Mouse (Mus musculus) limb, embryonic 15.5 days (tissue): ENCODE data around the gene Sfxn1. TPM values are rescaled to one million over a fixed set of nuclear protein-coding genes. Genes with fewer than 3 reads are reported as not detected.

Source experiments
- ATAC-seq: fragments of 200-750 bp; cut with Nextera tagmentation; 2 replicates; pipeline ENCODE4 v1.8.0; 2017; ENCODE audit warnings: low read depth, moderate TSS enrichment; ENCODE audit not compliant: insufficient number of reproducible peaks, low FRiP score, low TSS enrichment
- H3K27ac ChIP-seq: fragments of 300-500 bp; sonication (generic); 2 replicates; pipeline ENCODE4 v1.5.1; 2015; ENCODE audit warnings: moderate library complexity, mild to moderate bottlenecking, inconsistent platforms
- H3K27me3 ChIP-seq: fragments of 300-500 bp; sonication (generic); 2 replicates; pipeline ENCODE4 v1.6.1; 2015; ENCODE audit warnings: inconsistent platforms
- H3K36me3 ChIP-seq: fragments of 300-500 bp; sonication (generic); 2 replicates; pipeline ENCODE4 v1.6.1; 2015; ENCODE audit warnings: inconsistent platforms
- H3K4me1 ChIP-seq: fragments of 300-500 bp; sonication (generic); 2 replicates; pipeline ENCODE4 v1.6.1; 2015; ENCODE audit warnings: inconsistent platforms
- H3K4me2 ChIP-seq: fragments of 300-500 bp; sonication (generic); 2 replicates; pipeline ENCODE4 v1.6.1; 2015; ENCODE audit warnings: mild to moderate bottlenecking, inconsistent platforms
- H3K4me3 ChIP-seq: fragments of 300-500 bp; sonication (generic); 2 replicates; pipeline ENCODE4 v1.5.1; 2015; ENCODE audit warnings: mild to moderate bottlenecking, inconsistent platforms
- H3K9ac ChIP-seq: fragments of 300-500 bp; sonication (generic); 2 replicates; pipeline ENCODE4 v1.6.1; 2015; ENCODE audit warnings: inconsistent platforms
- H3K9me3 ChIP-seq: fragments of 300-500 bp; sonication (generic); 2 replicates; pipeline ENCODE4 v1.6.1; 2016; ENCODE audit warnings: inconsistent platforms
- WGBS: fragments of 180-500 bp; shearing (Covaris S2); methylation state at CpG from one replicate; pipeline ENCODE4 v1.1.7; 2015; 5-methylcytosine and 5-hydroxymethylcytosine counted together
- polyA plus RNA-seq: library from polyadenylated mRNA; unstranded; fragments of >200 nt; fragmentation: Nextera tagmentation; extraction: Ambion mirVana; gene quantifications from 2 replicates; pipeline ENCODE4 v1.2.1, GENCODE M21; 2015

Sfxn1 gene
- polyA plus RNA-seq, 1 experiment from 2014 or later: 46.3 TPM

- no peaks in the 10 kb centered on the region for H3K9me3 ChIP-seq
- WGBS: 90% methylated on average over 15 of the region's 15 CpGs
- no peaks in the 10 kb centered on the region for H3K4me1 ChIP-seq
- H3K4me3 ChIP-seq: no peak overlapping the region
- H3K27me3 ChIP-seq: no peaks in the 10 kb centered on the region
- no peak overlapping the region for H3K4me2 ChIP-seq
- no peak for ATAC-seq
- H3K36me3 ChIP-seq: peaks cover 24% of the 10 kb centered on the region
- no peak overlapping the region for H3K9ac ChIP-seq
- no peak overlapping the region for H3K27ac ChIP-seq
Measured at GRCm38 (mm10) chr13:54101031-54101820, 29.6 kb downstream of the Sfxn1 start.

- H3K9ac ChIP-seq: no peak overlapping the region
Measured at GRCm38 (mm10) chr13:54102061-54102460, 30.4 kb downstream of the Sfxn1 start.

GRCm38 (mm10) chr13:54103271-54103670, 31.6 kb downstream of the Sfxn1 start:
- Histone ChIP-seq H3K36me3 (0 out of 2 replicates have a peak, but pooled peaks cover 20% of the 10 kb centered on the region), H3K27ac (no peak overlapping the region), H3K4me3 (no peak overlapping the region), H3K9ac (no peak overlapping the region), H3K4me2 (no peak overlapping the region), H3K9me3 (no peaks in the 10 kb centered on the region), H3K27me3 (no peaks in the 10 kb centered on the region), H3K4me1 (no peaks in the 10 kb centered on the region)
- no peak for ATAC-seq
- 85% methylated on average over 3 of the region's 3 CpGs for WGBS

More at GRCm38 (mm10) chr13:54102061-54102460, 30.4 kb downstream of the Sfxn1 start:
- no peak overlapping the region for H3K4me2 ChIP-seq
- no peaks in the 10 kb centered on the region for H3K27me3 ChIP-seq
- peaks cover 23% of the 10 kb centered on the region; the same call in 1 of the 2 replicates for H3K36me3 ChIP-seq
- H3K4me1 ChIP-seq: no peaks in the 10 kb centered on the region
- ATAC-seq: no peak
- H3K27ac ChIP-seq: no peak overlapping the region
- no peaks in the 10 kb centered on the region for H3K9me3 ChIP-seq
- H3K4me3 ChIP-seq: no peak overlapping the region
- 79% methylated on average over 3 of the region's 3 CpGs for WGBS

- H3K4me2 ChIP-seq: no peak overlapping the region
- no peaks in the 10 kb centered on the region for H3K27me3 ChIP-seq
- 0 out of 2 replicates have a peak, but pooled peaks cover 20% of the 10 kb centered on the region for H3K36me3 ChIP-seq
- no peak overlapping the region for H3K9ac ChIP-seq
- H3K9me3 ChIP-seq: no peaks in the 10 kb centered on the region
- WGBS: 63% methylated on average over 10 of the region's 10 CpGs
- H3K4me1 ChIP-seq: no peaks in the 10 kb centered on the region
- H3K4me3 ChIP-seq: no peak overlapping the region
- ATAC-seq: no peak
- H3K27ac ChIP-seq: no peak overlapping the region
Measured at GRCm38 (mm10) chr13:54103866-54104265, 32.2 kb downstream of the Sfxn1 start.

- H3K9ac ChIP-seq: no peak overlapping the region
- no peak overlapping the region for H3K27ac ChIP-seq
- no peak for ATAC-seq
- H3K4me3 ChIP-seq: no peak overlapping the region
- H3K4me2 ChIP-seq: no peak overlapping the region
- H3K27me3 ChIP-seq: no peaks in the 10 kb centered on the region
- H3K4me1 ChIP-seq: no peaks in the 10 kb centered on the region
- WGBS: 51% methylated on average over 11 of the region's 11 CpGs
- H3K9me3 ChIP-seq: no peaks in the 10 kb centered on the region
- H3K36me3 ChIP-seq: no peaks in the 10 kb centered on the region
Measured at GRCm38 (mm10) chr13:54113819-54114550, 42.3 kb downstream of the Sfxn1 start.

- Histone ChIP-seq H3K9me3 (no peaks in the 10 kb centered on the region), H3K27ac (no peak overlapping the region), H3K9ac (no peak overlapping the region), H3K4me3 (no peak overlapping the region), H3K4me1 (no peaks in the 10 kb centered on the region), H3K36me3 (no peaks in the 10 kb centered on the region), H3K27me3 (no peaks in the 10 kb centered on the region), H3K4me2 (no peak overlapping the region)
- WGBS: 57% methylated on average over 5 of the region's 5 CpGs
- ATAC-seq: no peak
Measured at GRCm38 (mm10) chr13:54114931-54115330, 43.3 kb downstream of the Sfxn1 start.

GRCm38 (mm10) chr13:54115779-54116178, 44.1 kb downstream of the Sfxn1 start:
- no peak overlapping the region for H3K9ac ChIP-seq
- 63% methylated on average over 6 of the region's 6 CpGs for WGBS
- H3K36me3 ChIP-seq: no peaks in the 10 kb centered on the region

GRCm38 (mm10) chr13:54118355-54118754, 46.7 kb downstream of the Sfxn1 start:
- H3K4me3 ChIP-seq: no peak overlapping the region
- H3K4me1 ChIP-seq: no peaks in the 10 kb centered on the region
- no peak overlapping the region for H3K4me2 ChIP-seq
- WGBS: 58% methylated on average over 5 of the region's 5 CpGs
- H3K9ac ChIP-seq: no peak overlapping the region
- H3K27ac ChIP-seq: no peak overlapping the region
- H3K36me3 ChIP-seq: no peaks in the 10 kb centered on the region
- no peaks in the 10 kb centered on the region for H3K9me3 ChIP-seq
- H3K27me3 ChIP-seq: no peaks in the 10 kb centered on the region
- no peak for ATAC-seq

More at GRCm38 (mm10) chr13:54115779-54116178, 44.1 kb downstream of the Sfxn1 start:
- no peak overlapping the region for H3K4me2 ChIP-seq
- H3K27me3 ChIP-seq: no peaks in the 10 kb centered on the region
- H3K4me3 ChIP-seq: no peak overlapping the region
- ATAC-seq: no peak
- H3K27ac ChIP-seq: no peak overlapping the region
- H3K4me1 ChIP-seq: no peaks in the 10 kb centered on the region
- no peaks in the 10 kb centered on the region for H3K9me3 ChIP-seq

GRCm38 (mm10) chr13:54137756-54138410, 66.2 kb downstream of the Sfxn1 start:
- H3K4me1 ChIP-seq: no peaks in the 10 kb centered on the region
- H3K27me3 ChIP-seq: no peaks in the 10 kb centered on the region
- H3K27ac ChIP-seq: no peak overlapping the region
- H3K9me3 ChIP-seq: no peaks in the 10 kb centered on the region
- WGBS: 75% methylated on average over 9 of the region's 9 CpGs
- no peak overlapping the region for H3K4me3 ChIP-seq
- no peak overlapping the region for H3K9ac ChIP-seq
- no peak for ATAC-seq
- no peak overlapping the region for H3K4me2 ChIP-seq
- no peaks in the 10 kb centered on the region for H3K36me3 ChIP-seq

GRCm38 (mm10) chr13:54143788-54144187, 72.1 kb downstream of the Sfxn1 start:
- Histone ChIP-seq H3K27me3 (no peaks in the 10 kb centered on the region), H3K27ac (no peak overlapping the region), H3K4me3 (no peak overlapping the region), H3K9ac (no peak overlapping the region), H3K36me3 (no peaks in the 10 kb centered on the region), H3K4me1 (no peaks in the 10 kb centered on the region), H3K4me2 (no peak overlapping the region), H3K9me3 (no peaks in the 10 kb centered on the region)
- 62% methylated on average over 5 of the region's 5 CpGs for WGBS
- ATAC-seq: no peak

- 79% methylated on average over 5 of the region's 5 CpGs for WGBS
- Histone ChIP-seq H3K4me1 (no peaks in the 10 kb centered on the region), H3K9ac (no peak overlapping the region), H3K36me3 (no peaks in the 10 kb centered on the region), H3K4me3 (no peak overlapping the region), H3K27ac (no peak overlapping the region), H3K27me3 (no peaks in the 10 kb centered on the region), H3K4me2 (no peak overlapping the region), H3K9me3 (no peaks in the 10 kb centered on the region)
- ATAC-seq: no peak
Measured at GRCm38 (mm10) chr13:54144624-54145023, 73.0 kb downstream of the Sfxn1 start.

GRCm38 (mm10) chr13:54147328-54147727, 75.7 kb downstream of the Sfxn1 start:
- Histone ChIP-seq H3K4me2 (no peak overlapping the region), H3K9ac (no peak overlapping the region), H3K4me1 (no peaks in the 10 kb centered on the region), H3K27me3 (no peaks in the 10 kb centered on the region), H3K9me3 (no peaks in the 10 kb centered on the region), H3K27ac (no peak overlapping the region), H3K4me3 (no peak overlapping the region), H3K36me3 (no peaks in the 10 kb centered on the region)
- WGBS: 72% methylated on average over 1 of the region's 1 CpGs
- ATAC-seq: no peak
